Mouse (Mus musculus) bone marrow macrophage, adult 2 months (primary cell): ENCODE measurements around the gene Rb1.

ENCODE experiments used
- CTCF ChIP-seq: IDR thresholded peaks from 2 replicates; pipeline ENCODE4 v1.5.1; 2012; ENCODE audit warnings: low read depth, mild to moderate bottlenecking, low read length, moderate library complexity
- POLR2A ChIP-seq: IDR thresholded peaks from 2 replicates; pipeline ENCODE4 v1.6.1; 2012; ENCODE audit warnings: mild to moderate bottlenecking, low read depth, low read length, borderline replicate concordance

DNA sequence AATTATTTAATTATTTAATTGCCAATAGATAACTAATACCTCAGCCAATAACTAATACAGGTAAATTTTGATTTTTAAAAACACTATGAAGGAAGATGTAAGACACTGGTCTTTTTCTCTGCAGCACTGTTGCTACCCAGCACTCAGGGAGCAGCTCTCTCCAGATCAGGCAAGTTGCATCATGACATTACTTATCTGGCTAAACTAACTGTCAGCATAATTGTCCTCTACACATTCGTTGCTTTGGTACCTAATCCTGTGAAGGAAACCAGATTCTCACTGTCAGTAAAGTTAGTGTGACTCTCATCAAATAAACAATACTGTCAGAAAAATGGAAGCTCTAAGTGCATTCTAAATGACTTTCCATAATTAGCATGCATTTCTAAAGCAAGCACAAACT lies 98.8 kb downstream of the Rb1 start:
- no peak for TF ChIP-seq POLR2A
- TF ChIP-seq CTCF = no peak
